Mouse (Mus musculus) testis, adult 2 months (tissue): Measurements from ENCODE around the gene Man1a.

Source experiments
- CTCF ChIP-seq: fragments of 200-500 bp; IDR thresholded peaks from 2 replicates; pipeline ENCODE4 v1.5.1; 2012; ENCODE audit warnings: low read depth, mild to moderate bottlenecking, inconsistent platforms, low read length, moderate library complexity; ENCODE audit not compliant: control insufficient read depth, insufficient read depth, insufficient replicate concordance
- POLR2A ChIP-seq: fragments of 200-500 bp; IDR thresholded peaks from 2 replicates; pipeline ENCODE4 v1.6.1; 2012; ENCODE audit warnings: low read depth, mild to moderate bottlenecking, inconsistent platforms, low read length, moderate library complexity; ENCODE audit not compliant: control insufficient read depth

DNA sequence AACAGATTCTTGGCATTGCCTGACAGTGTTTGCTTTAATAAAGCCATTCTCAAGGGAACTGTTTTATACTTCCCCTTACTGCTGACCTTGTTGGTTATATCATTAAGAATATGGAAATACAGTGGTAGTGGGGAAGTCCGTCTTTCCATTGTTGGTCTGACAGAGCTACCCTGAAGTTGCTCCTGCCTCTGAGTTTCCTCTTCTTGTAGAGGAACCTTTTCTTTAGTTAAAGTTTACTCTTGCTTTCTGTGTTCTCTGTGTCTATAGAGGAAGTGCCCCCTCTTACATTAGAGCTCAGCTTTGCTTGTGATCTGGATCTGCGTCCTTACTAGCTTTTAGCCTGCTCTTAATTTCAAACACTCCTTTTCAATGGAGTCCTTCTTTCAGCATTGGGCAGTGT is 42.9 kb upstream of the Man1a start:
- TF ChIP-seq CTCF (no peak), POLR2A (no peak)
